Mouse (Mus musculus) liver, embryonic 14.5 days (tissue): ENCODE results near the gene Apobr. TPM values are rescaled to one million over a fixed set of nuclear protein-coding genes. Genes with fewer than 3 reads are reported as not detected.

Source experiments
- ATAC-seq: fragments of 200-750 bp; cut with Nextera tagmentation; 2 replicates; pipeline ENCODE4 v1.8.0; 2017; ENCODE audit warnings: moderate number of reproducible peaks, mild to moderate bottlenecking, moderate library complexity; ENCODE audit not compliant: insufficient read depth
- DNase-seq, 3 experiments: peaks; one replicate each; pipeline ENCODE4 v3.0.0-alpha.2; 2012 to 2013; ENCODE audit warnings: low read depth in 3 of 3, low spot score in 3 of 3
- H3K27ac ChIP-seq: fragments of 300-500 bp; sonication (generic); 2 replicates; pipeline ENCODE4 v1.5.1; 2014; ENCODE audit warnings: moderate library complexity, mild to moderate bottlenecking, control low read depth, inconsistent platforms
- H3K27me3 ChIP-seq: fragments of 300-500 bp; sonication (generic); 2 replicates; pipeline ENCODE4 v1.6.1; 2014; ENCODE audit warnings: mild to moderate bottlenecking, low read length, moderate library complexity; ENCODE audit not compliant: control insufficient read depth, insufficient read depth
- H3K36me3 ChIP-seq: fragments of 300-500 bp; sonication (generic); replicated peaks from 2 replicates; pipeline ENCODE4 v1.6.1; 2014; ENCODE audit warnings: low read depth; ENCODE audit not compliant: control insufficient read depth, insufficient read depth
- H3K4me1 ChIP-seq, 2 experiments: fragments of 200-500 bp in 1 of 2; fragments of 300-500 bp in 1 of 2; sonication (generic) in 1 of 2; replicated peaks; 2 replicates each; pipeline ENCODE4 v1.6.1; 2012 to 2014; ENCODE audit warnings: antibody characterized with exemption in 1 of 2, inconsistent platforms in 1 of 2, low read length in 1 of 2; ENCODE audit not compliant: control insufficient read depth in 2 of 2, insufficient read depth in 2 of 2
- H3K4me2 ChIP-seq: fragments of 300-500 bp; sonication (generic); 2 replicates; pipeline ENCODE4 v1.6.1; 2014; ENCODE audit warnings: low read depth, mild to moderate bottlenecking, control low read depth, moderate library complexity
- H3K4me3 ChIP-seq, 2 experiments: fragments of 200-500 bp in 1 of 2; fragments of 300-500 bp in 1 of 2; sonication (generic) in 1 of 2; 2 replicates each; pipeline ENCODE4 v1.5.1; 2012 to 2014; ENCODE audit warnings: low read depth in 2 of 2, low read length in 2 of 2, mild to moderate bottlenecking in 2 of 2, control low read depth in 1 of 2, inconsistent platforms in 1 of 2, moderate library complexity in 1 of 2; ENCODE audit not compliant: insufficient read depth in 1 of 2
- H3K9ac ChIP-seq: fragments of 300-500 bp; sonication (generic); replicated peaks from 2 replicates; pipeline ENCODE4 v1.6.1; 2014; ENCODE audit warnings: mild to moderate bottlenecking, control low read depth, moderate library complexity
- H3K9me3 ChIP-seq: fragments of 300-500 bp; sonication (generic); 2 replicates; pipeline ENCODE4 v1.6.1; 2016; ENCODE audit warnings: low read length, mixed read lengths; ENCODE audit not compliant: control insufficient read depth
- CTCF ChIP-seq: IDR thresholded peaks from 2 replicates; pipeline ENCODE4 v1.5.1; 2016; ENCODE audit warnings: antibody characterized with exemption, low read depth, control low read depth
- EP300 ChIP-seq: IDR thresholded peaks from 2 replicates; pipeline ENCODE4 v1.6.1; 2016; ENCODE audit warnings: antibody characterized with exemption, low read depth
- whole genome bisulfite sequencing: fragments of 180-500 bp; shearing (Covaris S2); extraction: QIAGEN DNeasy Blood & Tissue Kit; methylation state at CpG from one replicate; pipeline ENCODE4 v1.1.7; 2014; ENCODE audit not compliant: insufficient replicate concordance; 5-methylcytosine and 5-hydroxymethylcytosine counted together
- polyA plus RNA-seq, 2 experiments: library from polyadenylated mRNA; depleted of rRNA in 1 of 2; stranded (reverse) in 1 of 2; unstranded in 1 of 2; fragments of >200 nt; fragmentation: Nextera tagmentation in 1 of 2; extraction: Ambion mirVana in 1 of 2; gene quantifications; 2 replicates each; pipeline versions ENCODE4 v1.2.1 to v1.2.3; 2012 to 2014

The Apobr gene
- polyA plus RNA-seq, 2 experiments = 0.69 to 1.6 TPM

GRCm38 (mm10) chr7:126576946-126577345, 7.8 kb upstream of the Apobr start:
- WGBS = 36% methylated on average over 8 of the region's 8 CpGs
- H3K9ac ChIP-seq = no peak overlapping the region
- DNase-seq = peak; percentile 52 to 59 (median 56)
- no peak overlapping the region for H3K4me2 ChIP-seq
- ATAC-seq = no peak
- H3K4me1 ChIP-seq = no peaks in the 10 kb centered on the region
- no peak overlapping the region for H3K4me3 ChIP-seq
- no peak overlapping the region for H3K27ac ChIP-seq
- H3K9me3 ChIP-seq = no peaks in the 10 kb centered on the region
- H3K27me3 ChIP-seq = no peaks in the 10 kb centered on the region
- no peaks in the 10 kb centered on the region for H3K36me3 ChIP-seq
- TF ChIP-seq CTCF (peak; percentile 86), EP300 (no peak)

GRCm38 (mm10) chr7:126579172-126579571, 5.6 kb upstream of the Apobr start:
- Histone ChIP-seq H3K4me3 (no peak overlapping the region), H3K4me1 (peaks cover 3 to 7% of the 10 kb centered on the region in 2 experiments; a peak in 3 of 4 replicates), H3K9ac (no peak overlapping the region), H3K9me3 (no peaks in the 10 kb centered on the region), H3K36me3 (no peaks in the 10 kb centered on the region), H3K27me3 (no peaks in the 10 kb centered on the region), H3K4me2 (no peak overlapping the region), H3K27ac (no peak overlapping the region)
- DNase-seq = no peak
- TF ChIP-seq EP300 (no peak), CTCF (peak; percentile 78)
- 51% methylated on average over 8 of the region's 8 CpGs for WGBS
- no peak for ATAC-seq

- Histone ChIP-seq H3K9me3 (no peaks in the 10 kb centered on the region), H3K4me1 (peaks cover 3 to 10% of the 10 kb centered on the region in 2 experiments; a peak in 3 of 4 replicates), H3K9ac (no peak overlapping the region), H3K36me3 (no peaks in the 10 kb centered on the region), H3K27ac (no peak overlapping the region), H3K4me3 (no peak overlapping the region), H3K27me3 (no peaks in the 10 kb centered on the region), H3K4me2 (no peak overlapping the region)
- WGBS = 72% methylated on average over 6 of the region's 6 CpGs
- no peak for ATAC-seq
- DNase-seq = no peak
- TF ChIP-seq CTCF (no peak), EP300 (no peak)
These were observed 3.1 kb upstream of the Apobr start for GRCm38 (mm10) chr7:126581661-126582060.

GRCm38 (mm10) chr7:126582759-126583158, 2.0 kb upstream of the Apobr start:
- peak overlapping the region; percentile 75 for H3K4me2 ChIP-seq
- no peaks in the 10 kb centered on the region for H3K36me3 ChIP-seq
- TF ChIP-seq CTCF (no peak), EP300 (no peak)
- ATAC-seq (peak; percentile 48), DNase-seq (no peak)
- no peak overlapping the region for H3K27ac ChIP-seq
- H3K9me3 ChIP-seq = no peaks in the 10 kb centered on the region
- WGBS = 6% methylated on average over 20 of the region's 20 CpGs
- H3K27me3 ChIP-seq = no peaks in the 10 kb centered on the region
- peak overlapping the region; percentile 67 for H3K9ac ChIP-seq
- H3K4me3 ChIP-seq = peak overlapping the region; percentile 68 to 93
- peaks cover 3 to 10% of the 10 kb centered on the region in 2 experiments; a peak in 3 of 4 replicates for H3K4me1 ChIP-seq

GRCm38 (mm10) chr7:126583251-126583709, 1.5 kb upstream of the Apobr start:
- Histone ChIP-seq H3K27me3 (no peaks in the 10 kb centered on the region), H3K4me2 (peak overlapping the region; percentile 75), H3K27ac (peak overlapping the region; percentile 56; the same call in 1 of the 2 replicates), H3K4me1 (peaks cover 3 to 10% of the 10 kb centered on the region in 2 experiments; a peak in 3 of 4 replicates), H3K36me3 (no peaks in the 10 kb centered on the region), H3K9me3 (no peaks in the 10 kb centered on the region), H3K4me3 (peak overlapping the region; percentile 68 to 93), H3K9ac (peak overlapping the region; percentile 67)
- WGBS = under 1% methylated on average over 22 of the region's 22 CpGs
- ATAC-seq = peak; percentile 81
- no peak for TF ChIP-seq CTCF
- no peak for TF ChIP-seq EP300
- DNase-seq = peak; percentile 69 to 82 (median 69)
